Mouse (Mus musculus) monocyte, adult 2 months (primary cell): ENCODE measurements around the gene Lrpap1.
A peak's percentile ranks its signal among the peaks of the same experiment; 100 is the strongest.

Experiments
- DNase-seq, 2 experiments: peaks; one replicate each; pipeline ENCODE4 v3.0.0; 2022; ENCODE audit warnings: low spot score in 2 of 2, low read depth in 1 of 2

Gene Lrpap1

GRCm38 (mm10) chr5:35058216-35058615, 47.4 kb downstream of the Lrpap1 start:
- DNase-seq, result no peak

DNA sequence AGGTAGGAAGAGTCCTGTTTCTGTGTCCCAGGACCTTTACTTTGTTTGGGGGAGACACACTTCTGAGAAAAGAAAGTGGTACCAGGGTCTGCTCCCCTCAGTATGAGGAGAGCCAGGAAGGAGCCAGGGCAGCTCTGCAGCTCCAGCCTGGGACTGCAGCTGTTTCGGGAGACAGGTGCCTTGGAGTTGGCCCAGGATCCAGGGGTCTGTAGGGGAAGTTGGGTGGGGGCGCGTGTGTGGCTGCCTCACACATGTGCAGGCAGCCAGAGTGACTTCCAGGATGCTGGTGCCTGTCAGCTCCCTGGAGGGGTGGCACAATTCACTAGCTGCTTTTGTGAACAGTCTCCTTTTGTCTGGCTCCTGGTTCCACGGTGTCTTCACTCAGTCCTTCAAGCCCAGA, 48.0 kb downstream of the Lrpap1 start:
- no peak for DNase-seq

DNA sequence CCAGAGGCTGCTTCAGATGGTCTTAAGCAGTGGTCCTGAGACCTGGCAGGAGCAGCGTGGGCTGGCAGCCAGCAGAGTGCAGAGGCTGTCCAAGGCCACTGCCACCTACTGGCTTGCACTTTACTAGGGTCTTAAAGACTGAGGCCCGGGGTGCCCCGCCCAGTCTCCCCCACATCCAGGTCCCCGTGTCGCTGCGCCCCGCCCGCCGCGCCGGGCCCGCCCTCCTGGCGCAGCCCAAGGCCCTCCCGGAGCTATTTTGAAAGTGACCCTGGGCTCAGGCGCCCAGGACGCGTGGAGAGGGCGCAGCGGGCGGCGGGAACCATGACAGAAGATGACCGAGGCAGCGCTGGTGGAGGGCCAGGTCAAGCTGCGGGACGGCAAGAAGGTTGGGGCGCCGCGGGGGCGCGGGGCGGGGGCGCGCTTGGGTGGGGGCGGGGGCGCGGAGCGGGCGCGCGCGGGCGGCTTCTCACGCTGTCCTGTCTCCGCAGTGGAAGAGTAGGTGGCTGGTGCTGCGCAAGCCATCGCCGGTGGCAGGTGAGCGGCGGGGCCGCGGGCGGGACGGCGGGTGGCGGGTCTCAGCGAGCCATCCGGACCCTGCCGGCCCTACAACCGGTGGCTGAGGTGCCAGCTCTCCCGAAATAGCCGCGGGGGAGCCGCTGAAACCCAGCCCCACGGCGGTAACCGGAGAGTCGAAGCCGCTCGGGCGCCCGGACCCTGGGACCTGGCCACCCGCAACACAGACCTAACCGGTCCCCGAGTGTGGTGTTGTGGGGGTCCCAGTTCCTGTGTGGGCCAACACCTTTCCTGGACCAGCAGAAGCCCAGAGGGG, 48.7 kb downstream of the Lrpap1 start, which contains the start of gene Dok7:
TSS of gene Dok7 (plus strand) at position 163 of the 829 bp plus-strand sequence.
- DNase-seq, result no peak

DNA sequence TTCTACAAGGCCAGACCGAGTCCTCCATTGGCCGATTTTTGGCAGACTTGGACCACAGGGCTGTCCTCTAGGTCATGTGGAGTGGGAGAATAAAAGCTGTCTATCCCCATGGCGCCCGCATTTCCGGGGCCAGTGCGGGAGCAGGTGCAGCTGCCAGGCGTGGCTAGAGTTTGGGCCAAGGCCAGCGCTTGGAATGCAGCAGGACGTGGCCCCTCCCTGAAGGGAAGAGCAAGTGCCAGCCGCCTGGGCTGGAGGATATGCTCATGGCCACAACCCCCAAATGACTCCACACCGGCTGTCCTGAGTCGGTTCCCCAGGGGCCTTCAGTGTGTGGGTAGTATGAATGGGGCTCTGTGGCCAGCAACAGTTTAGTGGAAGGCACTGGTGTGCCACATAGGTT, 50.5 kb downstream of the Lrpap1 start:
- DNase-seq, result no peak

GRCm38 (mm10) chr5:35054628-35055027, 50.9 kb downstream of the Lrpap1 start:
- DNase-seq, result no peak

GRCm38 (mm10) chr5:35050541-35050940, 55.0 kb downstream of the Lrpap1 start:
- DNase-seq, result no peak

DNA sequence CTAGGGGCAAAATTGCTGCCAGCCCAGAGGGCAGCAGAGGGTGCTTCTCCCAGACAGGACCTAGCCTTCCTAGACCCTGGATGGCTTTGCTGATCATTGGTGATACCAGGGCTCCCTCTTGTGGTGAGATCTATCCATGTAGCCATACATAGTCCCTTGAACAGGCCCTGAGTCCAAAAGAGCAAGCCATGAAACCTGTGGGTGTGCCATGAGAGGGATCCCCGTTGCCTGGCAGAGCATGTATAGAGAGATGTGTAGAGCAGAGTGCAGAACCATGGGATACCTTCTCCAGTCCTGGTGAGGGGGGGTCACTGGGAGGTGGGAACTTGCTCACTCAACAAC, 62.5 kb downstream of the Lrpap1 start:
- peak; percentile 22 to 33 for DNase-seq

DNA sequence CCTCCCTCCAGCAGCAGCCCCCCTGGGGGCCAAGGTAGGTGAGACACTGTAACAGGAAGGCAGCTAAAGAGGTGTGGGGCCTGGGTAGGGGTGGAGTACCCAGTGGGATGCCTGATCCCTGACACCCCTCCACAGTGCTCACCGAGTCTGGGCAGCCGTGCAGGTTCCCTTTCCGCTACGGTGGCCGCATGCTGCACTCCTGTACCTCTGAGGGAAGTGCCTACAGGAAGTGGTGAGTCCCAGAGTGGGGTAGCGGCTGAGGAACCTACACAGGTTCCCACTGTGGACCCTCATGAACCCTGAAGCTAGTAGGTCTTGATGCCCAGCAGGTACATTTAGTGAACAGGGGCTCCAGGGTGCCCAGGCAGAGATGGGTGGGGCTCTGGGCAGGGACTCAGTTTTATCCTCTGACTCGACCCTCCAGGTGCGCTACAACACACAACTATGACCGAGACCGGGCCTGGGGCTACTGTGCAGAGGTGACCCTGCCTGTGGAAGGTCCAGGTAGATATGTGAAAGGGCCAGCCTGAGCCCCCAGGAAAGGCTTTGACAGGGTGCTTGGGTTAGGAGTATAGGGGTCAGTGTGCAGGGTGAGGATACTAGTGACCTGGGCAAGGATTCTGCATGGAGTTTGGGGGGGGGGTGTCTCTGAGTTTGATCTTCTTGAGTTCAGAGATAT, 63.0 kb downstream of the Lrpap1 start:
- no peak for DNase-seq
